Mouse (Mus musculus) neutrophil, adult 83 days (primary cell): ENCODE measurements around the gene Ghsr. TPM values are rescaled to one million over a fixed set of nuclear protein-coding genes. Genes with fewer than 3 reads are reported as not detected.

ENCODE experiments used
- total RNA-seq, 2 experiments: library from RNA; stranded (reverse); gene quantifications; one replicate each; pipeline ENCODE4 v1.2.4; 2023

The Ghsr gene
- not detected for total RNA-seq

DNA sequence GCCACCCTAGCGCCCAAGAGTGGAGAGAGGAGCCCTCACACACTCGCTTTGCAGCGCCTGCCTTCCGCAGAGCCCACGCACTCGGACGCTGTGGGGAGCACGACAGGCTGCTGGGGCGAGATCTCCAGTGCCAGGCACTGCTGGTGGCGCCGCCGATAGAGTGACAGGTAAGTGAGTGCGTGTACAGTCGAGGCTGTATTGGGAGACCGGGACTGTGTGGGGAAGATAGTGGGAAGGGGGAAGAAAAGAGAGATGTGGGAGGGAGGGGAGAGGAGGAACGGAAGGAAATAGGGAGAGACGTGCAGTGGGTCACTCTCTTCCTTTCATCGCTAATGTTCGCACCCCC lies at the start of gene Ghsr:
Gene Ghsr, plus strand, starts transcription at position 76 of the 346 bp plus-strand sequence.

Other genes with a start within 250 kb of the Ghsr start
- 10 to 100 TPM; 37.3 to 39.6 TPM for gene Ect2, start 217.5 kb upstream of the Ghsr start, total RNA-seq
- gene Nceh1, start 188.4 kb upstream of the Ghsr start, total RNA-seq, result 10 to 100 TPM; 24.2 to 33.0 TPM
- 1 to 10 TPM in 1 of 2 experiments, under 1 TPM in 1; 0.55 to 1.1 TPM for gene Tnfsf10, start 54.3 kb upstream of the Ghsr start, total RNA-seq